Mouse (Mus musculus): ENCODE data around the gene 9430097D07Rik.

The 9430097D07Rik gene

GRCm38 (mm10) chr2:32534733-32535471 is 40.6 kb downstream of the 9430097D07Rik start, which contains the start of gene Fam102a:
TSS of gene Fam102a (plus strand) at chr2:32535332.
- peak; percentile 96 for DNase-seq (ENCODE audit: low read depth, low spot score)

GRCm38 (mm10) chr2:32534061-32534732 is 41.3 kb downstream of the 9430097D07Rik start:
- peak; percentile 76 for DNase-seq (ENCODE audit: low read depth, low spot score)

- DNase-seq (ENCODE audit: low read depth, low spot score), result no peak
Observed at GRCm38 (mm10) chr2:32533163-32533562, 42.3 kb downstream of the 9430097D07Rik start.

- DNase-seq (ENCODE audit: low read depth, low spot score), result no peak
Observed at GRCm38 (mm10) chr2:32530479-32530878, 45.0 kb downstream of the 9430097D07Rik start.

- DNase-seq (ENCODE audit: low read depth, low spot score), result no peak
Observed at GRCm38 (mm10) chr2:32528326-32528725, 47.2 kb downstream of the 9430097D07Rik start.

- DNase-seq (ENCODE audit: low read depth, low spot score), result no peak
Observed at GRCm38 (mm10) chr2:32527468-32527966, 48.0 kb downstream of the 9430097D07Rik start.

GRCm38 (mm10) chr2:32525816-32526215 is 49.7 kb downstream of the 9430097D07Rik start:
- no peak for DNase-seq (ENCODE audit: low read depth, low spot score)

- no peak for DNase-seq (ENCODE audit: low read depth, low spot score)
Observed at GRCm38 (mm10) chr2:32524536-32525031, 50.9 kb downstream of the 9430097D07Rik start.
